Mouse (Mus musculus) lung, embryonic 16.5 days (tissue): ENCODE results near the gene Syn3. TPM values are rescaled to one million over a fixed set of nuclear protein-coding genes. Genes with fewer than 3 reads are reported as not detected.

Experiments
- ATAC-seq: fragments of 200-750 bp; cut with Nextera tagmentation; 2 replicates; pipeline ENCODE4 v1.8.0; 2017; ENCODE audit warnings: low read depth, mild to moderate bottlenecking, moderate library complexity
- H3K27ac ChIP-seq: fragments of 300-500 bp; sonication (generic); 2 replicates; pipeline ENCODE4 v1.5.1; 2014; ENCODE audit warnings: mild to moderate bottlenecking, control low read depth, low read length
- H3K27me3 ChIP-seq: fragments of 300-500 bp; sonication (generic); 2 replicates; pipeline ENCODE4 v1.6.1; 2014; ENCODE audit warnings: low read depth, low read length, mixed read lengths; ENCODE audit not compliant: control insufficient read depth, insufficient read depth
- H3K36me3 ChIP-seq: fragments of 300-500 bp; sonication (generic); 2 replicates; pipeline ENCODE4 v1.6.1; 2014; ENCODE audit warnings: low read length; ENCODE audit not compliant: control insufficient read depth, insufficient read depth
- H3K4me1 ChIP-seq: fragments of 300-500 bp; sonication (generic); replicated peaks from 2 replicates; pipeline ENCODE4 v1.6.1; 2014; ENCODE audit warnings: low read length, mixed read lengths; ENCODE audit not compliant: control insufficient read depth, insufficient read depth
- H3K4me2 ChIP-seq: fragments of 300-500 bp; sonication (generic); 2 replicates; pipeline ENCODE4 v1.6.1; 2014; ENCODE audit warnings: low read depth, low read length, control low read depth
- H3K4me3 ChIP-seq: fragments of 300-500 bp; sonication (generic); 2 replicates; pipeline ENCODE4 v1.5.1; 2014; ENCODE audit warnings: mild to moderate bottlenecking, low read length, control low read depth
- H3K9ac ChIP-seq: fragments of 300-500 bp; sonication (generic); 2 replicates; pipeline ENCODE4 v1.6.1; 2014; ENCODE audit warnings: low read length, control low read depth
- H3K9me3 ChIP-seq: fragments of 300-500 bp; sonication (generic); 2 replicates; pipeline ENCODE4 v1.6.1; 2016; ENCODE audit warnings: low read length; ENCODE audit not compliant: control insufficient read depth
- WGBS: fragments of 180-500 bp; shearing (Covaris S2); extraction: QIAGEN DNeasy Blood & Tissue Kit; methylation state at CpG from one replicate; pipeline ENCODE4 v1.1.7; 2014; 5-methylcytosine and 5-hydroxymethylcytosine counted together
- polyA plus RNA-seq: library from polyadenylated mRNA; unstranded; fragments of >200 nt; fragmentation: Nextera tagmentation; extraction: Ambion mirVana; gene quantifications from 2 replicates; pipeline ENCODE4 v1.2.1, GENCODE M21; 2015

Gene Syn3
- polyA plus RNA-seq, 1 experiment from 2014 or later = 2.8 TPM

DNA sequence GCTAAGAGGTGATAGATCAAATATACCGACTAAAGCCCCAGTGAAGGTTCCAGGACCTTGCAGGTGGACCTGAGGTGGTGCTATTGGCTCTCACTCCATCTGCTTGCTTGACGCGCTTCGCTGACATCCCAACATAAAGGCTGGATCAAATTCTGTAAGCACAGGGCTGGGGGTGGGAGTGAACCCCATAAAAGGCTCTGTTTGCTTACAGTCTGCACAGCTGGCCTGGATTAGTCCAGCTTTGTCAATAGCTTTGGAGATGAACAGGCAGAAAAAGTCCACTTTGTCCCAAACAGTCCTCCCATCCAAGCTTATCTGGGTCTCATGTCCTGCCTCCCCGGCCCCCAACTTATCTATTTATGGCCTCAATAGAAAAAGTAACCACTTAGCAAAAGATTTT lies 347.3 kb downstream of the Syn3 start:
- WGBS = 59% methylated on average over 5 of the region's 5 CpGs
- H3K27ac ChIP-seq = no peak overlapping the region
- H3K27me3 ChIP-seq = no peaks in the 10 kb centered on the region
- no peaks in the 10 kb centered on the region for H3K9me3 ChIP-seq
- H3K4me2 ChIP-seq = no peak overlapping the region
- H3K4me1 ChIP-seq = no peaks in the 10 kb centered on the region
- no peaks in the 10 kb centered on the region for H3K36me3 ChIP-seq
- H3K4me3 ChIP-seq = no peak overlapping the region
- no peak overlapping the region for H3K9ac ChIP-seq
- no peak for ATAC-seq

DNA sequence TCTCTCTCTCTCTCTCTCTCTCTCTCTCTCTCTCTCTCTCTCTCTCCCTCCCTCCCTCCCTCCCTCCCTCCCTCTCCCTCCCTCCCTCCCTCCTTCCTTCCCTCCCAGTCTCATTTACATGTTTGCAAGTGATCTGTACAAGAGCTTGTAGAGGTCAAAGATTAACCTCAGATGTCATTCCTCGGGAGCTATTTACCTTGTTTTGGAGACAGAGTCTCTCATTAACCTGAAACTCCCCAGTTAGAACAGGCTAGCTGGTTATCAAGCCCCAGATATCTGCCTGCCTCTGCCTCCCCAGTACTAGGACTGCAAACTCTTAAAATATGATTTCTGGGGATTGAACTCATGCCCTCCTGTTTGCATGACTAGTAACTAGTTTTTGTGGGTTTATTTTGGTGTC lies 348.6 kb downstream of the Syn3 start:
- Histone ChIP-seq H3K9ac (no peak overlapping the region), H3K4me2 (no peak overlapping the region), H3K27me3 (no peaks in the 10 kb centered on the region), H3K36me3 (no peaks in the 10 kb centered on the region), H3K4me3 (no peak overlapping the region), H3K9me3 (no peaks in the 10 kb centered on the region), H3K4me1 (no peaks in the 10 kb centered on the region), H3K27ac (no peak overlapping the region)
- 56% methylated on average over 1 of the region's 1 CpGs for WGBS
- no peak for ATAC-seq

DNA sequence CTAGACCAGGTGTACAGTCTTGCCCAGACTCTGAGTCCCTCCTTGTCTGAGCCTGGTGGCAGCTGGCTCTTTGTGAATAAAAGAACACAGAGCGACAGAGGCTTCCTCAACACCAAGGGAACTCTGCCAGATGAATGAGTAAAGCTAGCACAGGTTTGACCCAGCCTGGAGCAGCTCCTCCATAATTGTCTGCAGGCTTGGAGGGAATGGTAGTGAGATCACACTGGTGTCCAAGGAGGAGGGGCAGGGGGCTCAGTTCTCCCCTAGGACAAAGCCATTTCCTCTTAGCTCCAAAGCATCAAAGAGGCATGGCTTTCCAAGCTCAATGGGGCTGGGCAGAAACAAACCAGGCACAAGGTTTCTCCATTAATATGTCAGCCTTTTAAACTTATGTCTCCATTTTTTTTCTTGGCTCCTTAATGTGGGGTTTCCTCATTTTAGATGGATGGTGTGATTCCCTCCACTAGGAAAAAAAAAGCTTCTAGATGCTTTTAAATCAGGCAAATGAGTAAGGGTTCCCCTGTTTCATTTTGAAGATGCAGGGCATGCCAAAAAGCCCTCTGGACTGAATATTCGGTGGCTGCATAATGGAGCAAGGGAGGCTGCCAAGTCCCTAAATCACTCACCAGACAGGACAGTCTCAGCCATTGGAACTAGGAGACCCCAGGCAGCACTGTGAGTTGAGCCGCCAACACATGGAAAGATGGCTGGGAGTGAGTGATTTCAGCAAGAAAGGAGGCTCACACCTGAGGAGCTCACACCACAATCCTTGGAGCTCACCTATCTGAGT lies 349.5 kb downstream of the Syn3 start:
- no peak overlapping the region for H3K9ac ChIP-seq
- H3K27ac ChIP-seq = no peak overlapping the region
- no peak overlapping the region for H3K4me2 ChIP-seq
- H3K27me3 ChIP-seq = no peaks in the 10 kb centered on the region
- no peaks in the 10 kb centered on the region for H3K9me3 ChIP-seq
- no peaks in the 10 kb centered on the region for H3K4me1 ChIP-seq
- H3K4me3 ChIP-seq = no peak overlapping the region
- ATAC-seq = no peak
- 61% methylated on average over 3 of the region's 3 CpGs for WGBS
- no peaks in the 10 kb centered on the region for H3K36me3 ChIP-seq

- H3K4me1 ChIP-seq = peaks cover 21% of the 10 kb centered on the region
- H3K9ac ChIP-seq = no peak overlapping the region
- H3K27me3 ChIP-seq = no peaks in the 10 kb centered on the region
- H3K36me3 ChIP-seq = no peaks in the 10 kb centered on the region
- WGBS = 41% methylated on average over 8 of the region's 8 CpGs
- H3K4me2 ChIP-seq = no peak overlapping the region
- H3K27ac ChIP-seq = peak overlapping the region; percentile 7; the same call in 1 of the 2 replicates
- no peaks in the 10 kb centered on the region for H3K9me3 ChIP-seq
- no peak overlapping the region for H3K4me3 ChIP-seq
- peak; percentile 61 for ATAC-seq
Measured at GRCm38 (mm10) chr10:86139061-86139681, 359.5 kb downstream of the Syn3 start.

DNA sequence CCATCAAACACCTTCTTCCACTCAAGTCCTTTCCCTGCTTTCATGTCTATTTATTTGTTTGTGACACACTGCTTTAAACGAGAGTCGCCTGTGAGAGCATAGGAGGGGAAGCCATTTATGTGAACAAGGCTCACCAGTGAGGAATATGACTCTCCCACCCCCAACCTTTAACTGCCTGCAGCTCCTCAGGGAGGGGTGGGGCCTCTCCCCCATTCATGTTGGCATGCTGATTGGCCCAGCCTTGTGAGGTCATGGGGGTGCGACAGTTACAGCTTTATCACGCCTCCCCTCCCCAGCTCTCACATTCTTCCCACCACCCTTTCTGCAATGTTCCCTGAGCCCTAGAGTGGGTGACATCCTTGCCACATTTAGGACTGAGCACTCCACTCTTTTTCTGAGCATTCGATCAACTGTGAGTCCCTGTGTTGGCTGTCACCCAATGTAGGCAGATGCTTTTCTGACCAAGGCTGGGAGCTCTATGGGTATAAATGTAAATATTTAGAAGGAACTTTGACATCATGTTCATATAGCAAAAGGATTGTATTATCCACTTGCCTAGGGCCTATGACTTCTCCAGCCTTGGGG lies 361.0 kb downstream of the Syn3 start:
- Histone ChIP-seq H3K4me3 (no peak overlapping the region), H3K9ac (no peak overlapping the region), H3K4me1 (peaks cover 21% of the 10 kb centered on the region), H3K4me2 (no peak overlapping the region), H3K36me3 (no peaks in the 10 kb centered on the region), H3K27ac (no peak overlapping the region), H3K9me3 (no peaks in the 10 kb centered on the region), H3K27me3 (no peaks in the 10 kb centered on the region)
- ATAC-seq = peak; percentile 68
- 25% methylated on average over 5 of the region's 5 CpGs for WGBS

- no peak overlapping the region for H3K4me3 ChIP-seq
- H3K4me2 ChIP-seq = no peak overlapping the region
- no peaks in the 10 kb centered on the region for H3K9me3 ChIP-seq
- H3K27ac ChIP-seq = no peak overlapping the region
- H3K36me3 ChIP-seq = no peaks in the 10 kb centered on the region
- H3K4me1 ChIP-seq = peaks cover 21% of the 10 kb centered on the region
- ATAC-seq = no peak
- no peaks in the 10 kb centered on the region for H3K27me3 ChIP-seq
- 15% methylated on average over 3 of the region's 3 CpGs for WGBS
- no peak overlapping the region for H3K9ac ChIP-seq
Measured at GRCm38 (mm10) chr10:86137106-86137505, 361.6 kb downstream of the Syn3 start.

DNA sequence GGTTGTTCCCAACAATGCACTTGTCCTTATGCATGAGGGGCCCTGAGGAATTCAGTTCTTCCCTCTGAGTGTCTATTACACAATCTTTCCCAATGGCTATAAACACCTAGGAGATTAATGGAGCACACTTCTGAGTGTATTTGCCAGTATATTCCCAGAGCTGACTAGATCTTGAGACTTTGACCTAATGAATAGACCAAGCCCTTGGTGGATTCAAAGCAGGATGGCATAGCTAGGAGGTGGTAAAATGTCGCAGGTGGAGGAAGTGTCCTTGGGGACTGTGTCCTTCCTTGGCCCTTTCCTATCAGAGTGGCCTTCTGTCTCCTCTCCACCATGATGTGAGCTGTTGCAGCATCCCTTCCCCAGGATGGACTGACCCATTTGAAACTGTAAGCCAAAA lies 362.4 kb downstream of the Syn3 start:
- no peak overlapping the region for H3K9ac ChIP-seq
- 84% methylated on average over 1 of the region's 1 CpGs for WGBS
- no peak overlapping the region for H3K4me2 ChIP-seq
- no peak for ATAC-seq
- no peaks in the 10 kb centered on the region for H3K27me3 ChIP-seq
- H3K4me1 ChIP-seq = peaks cover 21% of the 10 kb centered on the region
- no peak overlapping the region for H3K4me3 ChIP-seq
- no peaks in the 10 kb centered on the region for H3K36me3 ChIP-seq
- H3K27ac ChIP-seq = no peak overlapping the region
- no peaks in the 10 kb centered on the region for H3K9me3 ChIP-seq

- Histone ChIP-seq H3K4me1 (peaks cover 21% of the 10 kb centered on the region), H3K4me2 (no peak overlapping the region), H3K27ac (no peak overlapping the region), H3K9me3 (no peaks in the 10 kb centered on the region), H3K27me3 (no peaks in the 10 kb centered on the region), H3K36me3 (no peaks in the 10 kb centered on the region), H3K9ac (no peak overlapping the region), H3K4me3 (no peak overlapping the region)
- ATAC-seq = no peak
- 70% methylated on average over 6 of the region's 6 CpGs for whole genome bisulfite sequencing
Measured at GRCm38 (mm10) chr10:86134848-86135247, 363.8 kb downstream of the Syn3 start.

GRCm38 (mm10) chr10:86134336-86134735 lies 364.4 kb downstream of the Syn3 start:
- Histone ChIP-seq H3K4me2 (no peak overlapping the region), H3K36me3 (no peaks in the 10 kb centered on the region), H3K4me3 (no peak overlapping the region), H3K4me1 (peaks cover 20% of the 10 kb centered on the region), H3K9ac (no peak overlapping the region), H3K9me3 (no peaks in the 10 kb centered on the region), H3K27ac (no peak overlapping the region), H3K27me3 (no peaks in the 10 kb centered on the region)
- 61% methylated on average over 5 of the region's 5 CpGs for WGBS
- ATAC-seq = no peak
